Mouse (Mus musculus): ENCODE data around the gene Tex13a. TPM values are rescaled to one million over a fixed set of nuclear protein-coding genes. Genes with fewer than 3 reads are reported as not detected.

Tex13a gene
- polyA plus RNA-seq (2015; fragmentation: Nextera tagmentation; extraction: Ambion mirVana) = not detected in 2 replicates

GRCm38 (mm10) chrX:138209480-138209879 is at the start of gene Tex13a:
Gene Tex13a (minus strand): TSS chrX:138209580.

Measured in skeletal muscle tissue, postnatal 0 days (tissue).